Mouse (Mus musculus) ovary, postnatal 10 days (tissue): ENCODE data around the gene Nt5c2.
A peak's percentile ranks its signal among the peaks of the same experiment; 100 is the strongest.
"Not testable (repeated sequence)": the region's sequence is repeated elsewhere in the genome, so short reads cannot be mapped to it uniquely, and the experiment has no call there.

Experiments
- DNase-seq: peaks from one replicate; pipeline ENCODE4 v3.0.0; 2022; ENCODE audit warnings: low spot score

Nt5c2 gene

GRCm38 (mm10) chr19:47016487-47016886 is 1.5 kb upstream of the Nt5c2 start:
- DNase-seq = peak; percentile 56

GRCm38 (mm10) chr19:47015965-47016364 is 1.0 kb upstream of the Nt5c2 start:
- no peak for DNase-seq

- DNase-seq = no peak
These were observed 443 bp upstream of the Nt5c2 start for GRCm38 (mm10) chr19:47015396-47015795.

- DNase-seq = no peak
These were observed 850 bp downstream of the Nt5c2 start for GRCm38 (mm10) chr19:47014159-47014446.

GRCm38 (mm10) chr19:47013340-47014158 is 1.4 kb downstream of the Nt5c2 start:
- no peak for DNase-seq

- DNase-seq = no peak
These were observed 2.3 kb downstream of the Nt5c2 start for GRCm38 (mm10) chr19:47012521-47013130.

GRCm38 (mm10) chr19:47009943-47010342 is 5.0 kb downstream of the Nt5c2 start:
- DNase-seq = no peak

GRCm38 (mm10) chr19:47009420-47009819 is 5.5 kb downstream of the Nt5c2 start:
- DNase-seq = no peak

GRCm38 (mm10) chr19:47006321-47006720 is 8.6 kb downstream of the Nt5c2 start:
- DNase-seq = peak; percentile 63

GRCm38 (mm10) chr19:47005873-47006272 is 9.1 kb downstream of the Nt5c2 start:
- no peak for DNase-seq

- no peak for DNase-seq
These were observed 11.0 kb downstream of the Nt5c2 start for GRCm38 (mm10) chr19:47003742-47004511.

GRCm38 (mm10) chr19:47000357-47000756 is 14.6 kb downstream of the Nt5c2 start:
- not testable (repeated sequence) for DNase-seq

GRCm38 (mm10) chr19:46999753-47000152 is 15.2 kb downstream of the Nt5c2 start:
- DNase-seq = no peak

- no peak for DNase-seq
These were observed 16.0 kb downstream of the Nt5c2 start for GRCm38 (mm10) chr19:46998953-46999352.

GRCm38 (mm10) chr19:46998168-46998870 is 16.6 kb downstream of the Nt5c2 start:
- no peak for DNase-seq

GRCm38 (mm10) chr19:46996095-46996494 is 18.9 kb downstream of the Nt5c2 start:
- no peak for DNase-seq

- not testable (repeated sequence) for DNase-seq
These were observed 22.6 kb downstream of the Nt5c2 start for GRCm38 (mm10) chr19:46992329-46992728.

GRCm38 (mm10) chr19:46991145-46991544 is 23.8 kb downstream of the Nt5c2 start:
- DNase-seq = peak; percentile 60

GRCm38 (mm10) chr19:46990625-46991024 is 24.3 kb downstream of the Nt5c2 start:
- not testable (repeated sequence) for DNase-seq

GRCm38 (mm10) chr19:46990153-46990518 is 24.8 kb downstream of the Nt5c2 start:
- DNase-seq = no peak

- no peak for DNase-seq
These were observed 25.3 kb downstream of the Nt5c2 start for GRCm38 (mm10) chr19:46989479-46990152.
